Mouse (Mus musculus) left cerebral cortex, adult 11 months (tissue): ENCODE measurements around the gene Mfsd8.
"Not testable (repeated sequence)": the region's sequence is repeated elsewhere in the genome, so short reads cannot be mapped to it uniquely, and the experiment has no call there.

Experiments used
- DNase-seq: peaks from one replicate; pipeline ENCODE4 v3.0.0; 2022; ENCODE audit warnings: low spot score

Mfsd8 gene

GRCm38 (mm10) chr3:40846473-40846956 lies at the start of gene Mfsd8:
Mfsd8 (minus strand) TSS chr3:40846886.
- DNase-seq: peak; percentile 96

- DNase-seq: not testable (repeated sequence)
These were observed 47.6 kb upstream of the Mfsd8 start for GRCm38 (mm10) chr3:40894336-40894735.

- peak; percentile 98 for DNase-seq
These were observed 47.2 kb upstream of the Mfsd8 start for GRCm38 (mm10) chr3:40893816-40894258.

- DNase-seq: not testable (repeated sequence)
These were observed 6.5 kb upstream of the Mfsd8 start for GRCm38 (mm10) chr3:40853123-40853738.

GRCm38 (mm10) chr3:40847936-40848335 lies 1.2 kb upstream of the Mfsd8 start:
- not testable (repeated sequence) for DNase-seq

GRCm38 (mm10) chr3:40847018-40847417 lies 332 bp upstream of the Mfsd8 start:
- DNase-seq: peak; percentile 50

- not testable (repeated sequence) for DNase-seq
These were observed 101 bp upstream of the Mfsd8 start, which contains the start of gene Abhd18 for GRCm38 (mm10) chr3:40846957-40847017. Abhd18 (plus strand) TSS chr3:40846970.

GRCm38 (mm10) chr3:40845521-40845920 lies 1.2 kb downstream of the Mfsd8 start:
- DNase-seq: not testable (repeated sequence)

GRCm38 (mm10) chr3:40813275-40813674 lies 33.4 kb downstream of the Mfsd8 start:
- no peak for DNase-seq

- no peak for DNase-seq
These were observed 36.8 kb downstream of the Mfsd8 start for GRCm38 (mm10) chr3:40809894-40810293.

GRCm38 (mm10) chr3:40808686-40809085 lies 38.0 kb downstream of the Mfsd8 start:
- DNase-seq: no peak

- DNase-seq: no peak
These were observed 39.8 kb downstream of the Mfsd8 start for GRCm38 (mm10) chr3:40806871-40807270.

GRCm38 (mm10) chr3:40800373-40800823 lies 46.3 kb downstream of the Mfsd8 start:
- peak; percentile 7 for DNase-seq

- peak; percentile 90 for DNase-seq
These were observed 46.9 kb downstream of the Mfsd8 start, which contains the start of gene Plk4 for GRCm38 (mm10) chr3:40799530-40800372. Plk4 (plus strand) TSS chr3:40800019.

GRCm38 (mm10) chr3:40798500-40798899 lies 48.2 kb downstream of the Mfsd8 start:
- peak; percentile 10 for DNase-seq

- DNase-seq: no peak
These were observed 48.6 kb downstream of the Mfsd8 start for GRCm38 (mm10) chr3:40798054-40798453.

- no peak for DNase-seq
These were observed 52.9 kb downstream of the Mfsd8 start for GRCm38 (mm10) chr3:40793783-40794182.
